Mouse (Mus musculus) neural tube, embryonic 12.5 days (tissue): Measurements from ENCODE around the gene Gla. TPM values are rescaled to one million over a fixed set of nuclear protein-coding genes. Genes with fewer than 3 reads are reported as not detected.
A peak's percentile ranks its signal among the peaks of the same experiment; 100 is the strongest.
"Not testable (repeated sequence)": the region's sequence is repeated elsewhere in the genome, so short reads cannot be mapped to it uniquely, and the experiment has no call there.

Source experiments
- ATAC-seq: fragments of 200-750 bp; cut with Nextera tagmentation; 2 replicates; pipeline ENCODE4 v1.8.0; 2017; ENCODE audit warnings: low read depth, mild to moderate bottlenecking, moderate TSS enrichment, moderate library complexity; ENCODE audit not compliant: low FRiP score
- H3K27ac ChIP-seq: fragments of 300-500 bp; sonication (generic); 2 replicates; pipeline ENCODE4 v1.5.1; 2016
- H3K27me3 ChIP-seq: fragments of 300-500 bp; sonication (generic); replicated peaks from 2 replicates; pipeline ENCODE4 v1.6.1; 2016; ENCODE audit warnings: mild to moderate bottlenecking
- H3K36me3 ChIP-seq: fragments of 300-500 bp; sonication (generic); 2 replicates; pipeline ENCODE4 v1.6.1; 2016; ENCODE audit warnings: mild to moderate bottlenecking
- H3K4me1 ChIP-seq: fragments of 300-500 bp; sonication (generic); 2 replicates; pipeline ENCODE4 v1.6.1; 2016
- H3K4me2 ChIP-seq: fragments of 300-500 bp; sonication (generic); replicated peaks from 2 replicates; pipeline ENCODE4 v1.6.1; 2016; ENCODE audit warnings: mild to moderate bottlenecking
- H3K4me3 ChIP-seq: fragments of 300-500 bp; sonication (generic); 2 replicates; pipeline ENCODE4 v1.5.1; 2016
- H3K9ac ChIP-seq: fragments of 300-500 bp; sonication (generic); 2 replicates; pipeline ENCODE4 v1.6.1; 2016; ENCODE audit warnings: mild to moderate bottlenecking
- H3K9me3 ChIP-seq: fragments of 300-500 bp; sonication (generic); 2 replicates; pipeline ENCODE4 v1.6.1; 2016; ENCODE audit warnings: mild to moderate bottlenecking
- WGBS: fragments of 180-500 bp; shearing (Covaris S2); methylation state at CpG from one replicate; pipeline ENCODE4 v1.1.7; 2016; 5-methylcytosine and 5-hydroxymethylcytosine counted together
- polyA plus RNA-seq: library from polyadenylated mRNA; unstranded; fragments of >200 nt; fragmentation: Nextera tagmentation; extraction: Ambion mirVana; gene quantifications from 2 replicates; pipeline ENCODE4 v1.2.1, GENCODE M21; 2016

The Gla gene
- polyA plus RNA-seq, 1 experiment from 2014 or later = 4.5 TPM

- Histone ChIP-seq H3K36me3 (no peaks in the 10 kb centered on the region), H3K4me3 (peak overlapping the region; percentile 47), H3K27ac (no peak overlapping the region), H3K27me3 (no peaks in the 10 kb centered on the region), H3K9ac (peak overlapping the region; percentile 52), H3K4me2 (peak overlapping the region; percentile 62), H3K4me1 (no peaks in the 10 kb centered on the region), H3K9me3 (no peaks in the 10 kb centered on the region)
- 25% methylated on average over 6 of the region's 6 CpGs for WGBS
- ATAC-seq = 0 out of 2 replicates have a peak, but pooled peaks have one; percentile 27
These were observed 59.0 kb downstream of the Gla start for GRCm38 (mm10) chrX:134541955-134542308.

- Histone ChIP-seq H3K27ac (no peak within 1 kb of the TSS), H3K4me3 (peak within 1 kb of the TSS; percentile 47), H3K9me3 (no peaks in the 10 kb centered on the region), H3K4me2 (peak within 1 kb of the TSS; percentile 62), H3K36me3 (no peaks in the 10 kb centered on the region), H3K27me3 (no peaks in the 10 kb centered on the region), H3K4me1 (no peaks in the 10 kb centered on the region), H3K9ac (peak within 1 kb of the TSS; percentile 52)
- peak; percentile 92 for ATAC-seq
- WGBS = 10% methylated on average over 54 of the region's 61 CpGs
These were observed 59.6 kb downstream of the Gla start, which contains the start of gene Timm8a1 for GRCm38 (mm10) chrX:134541145-134541954. Gene Timm8a1, minus strand, starts transcription at chrX:134541865.

GRCm38 (mm10) chrX:134540414-134541135, 60.4 kb downstream of the Gla start:
- Histone ChIP-seq H3K36me3 (no peaks in the 10 kb centered on the region), H3K27ac (no peak overlapping the region), H3K27me3 (no peaks in the 10 kb centered on the region), H3K9me3 (no peaks in the 10 kb centered on the region), H3K4me2 (peak overlapping the region; percentile 62), H3K4me3 (peak overlapping the region; percentile 47), H3K4me1 (no peaks in the 10 kb centered on the region), H3K9ac (peak overlapping the region; percentile 47)
- ATAC-seq = no peak
- WGBS = 34% methylated on average over 12 of the region's 12 CpGs

- H3K27ac ChIP-seq, H3K9ac ChIP-seq, H3K4me2 ChIP-seq, H3K4me3 ChIP-seq, H3K4me1 ChIP-seq, ATAC-seq, H3K27me3 ChIP-seq, H3K9me3 ChIP-seq, H3K36me3 ChIP-seq: not testable (repeated sequence)
- 86% methylated on average over 10 of the region's 10 CpGs for WGBS
These were observed 61.1 kb downstream of the Gla start for GRCm38 (mm10) chrX:134539795-134540194.

Other genes starting within 250 kb of the Gla start
- gene Drp2, start 196.6 kb downstream of the Gla start, polyA plus RNA-seq = 10.3 and 11.7 TPM in 2 replicates
- gene Taf7l, start 124.6 kb downstream of the Gla start, polyA plus RNA-seq = 0.10 TPM in 1 of 2 replicates, not detected in the other
- 45.8 and 48.5 TPM in 2 replicates for gene Timm8a1, start 59.3 kb downstream of the Gla start, polyA plus RNA-seq
- gene Btk, start 17.6 kb downstream of the Gla start, polyA plus RNA-seq = 1.2 and 1.3 TPM in 2 replicates
- 239 and 257 TPM in 2 replicates for gene Rpl36a, start 15.5 kb downstream of the Gla start, polyA plus RNA-seq
- gene Hnrnph2, start 54 bp upstream of the Gla start, polyA plus RNA-seq = 177 and 186 TPM in 2 replicates
- gene Armcx4, start 85.4 kb upstream of the Gla start, polyA plus RNA-seq = 6.4 and 7.0 TPM in 2 replicates
- gene Armcx1, start 116.8 kb upstream of the Gla start, polyA plus RNA-seq = 73.5 and 74.7 TPM in 2 replicates
- 25.4 and 26.6 TPM in 2 replicates for gene Armcx6, start 150.3 kb upstream of the Gla start, polyA plus RNA-seq
- gene Armcx3, start 155.5 kb upstream of the Gla start, polyA plus RNA-seq = 63.4 and 69.2 TPM in 2 replicates
- gene Armcx2, start 208.1 kb upstream of the Gla start, polyA plus RNA-seq = 80.6 and 86.2 TPM in 2 replicates